Mouse (Mus musculus) inflammation-experienced regulatory T-cells, adult 16 weeks (primary cell): ENCODE results near the gene Pdc. TPM values are rescaled to one million over a fixed set of nuclear protein-coding genes. Genes with fewer than 3 reads are reported as not detected.

Experiments
- polyA plus RNA-seq: library from polyadenylated mRNA; unstranded; fragments of 100-300 nt; shearing (Covaris generic); gene quantifications from one replicate; pipeline ENCODE4 v1.2.1, GENCODE M21; 2017

Gene Pdc
- polyA plus RNA-seq, result not detected

DNA sequence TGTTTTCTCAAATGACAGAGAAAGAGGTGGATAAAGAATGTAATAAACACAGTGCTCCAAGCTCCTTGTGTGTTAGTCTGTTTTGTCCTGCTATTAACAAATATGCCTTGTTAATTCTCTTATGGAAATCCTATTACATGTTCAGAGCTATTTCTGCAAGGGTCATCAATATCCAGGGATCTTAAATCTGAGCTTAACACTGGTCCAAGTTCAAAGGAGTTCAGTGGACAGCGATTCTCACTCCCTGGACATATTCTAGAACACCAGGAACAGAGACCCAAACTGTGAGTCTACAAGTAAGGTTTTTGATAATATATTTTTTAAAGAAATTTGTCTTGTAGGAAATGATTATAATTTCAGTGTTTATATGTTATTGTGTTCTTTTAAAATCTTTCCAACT, at the start of gene Pdc:
Gene Pdc, plus strand, starts transcription at position 213 of the 400 bp plus-strand sequence.

Other genes with a start within 250 kb of the Pdc start
- not detected for gene Ptgs2, start 219.4 kb upstream of the Pdc start, polyA plus RNA-seq
- 179 TPM for gene Tpr, start 73.4 kb downstream of the Pdc start, polyA plus RNA-seq
- gene Odr4, start 73.7 kb downstream of the Pdc start, polyA plus RNA-seq, result 35.9 TPM
- 35.4 TPM for gene Prg4, start 146.7 kb downstream of the Pdc start, polyA plus RNA-seq